Mouse (Mus musculus) layer of hippocampus, postnatal 10 days (tissue): ENCODE measurements around the gene Retreg1. TPM values are rescaled to one million over a fixed set of nuclear protein-coding genes. Genes with fewer than 3 reads are reported as not detected.

Source experiments
- DNase-seq, 2 experiments: peaks; one replicate each; pipeline ENCODE4 v3.0.0; 2021; ENCODE audit warnings: low spot score in 2 of 2
- total RNA-seq, 2 experiments: library from RNA; stranded (reverse); gene quantifications; 2 replicates each; pipeline ENCODE4 v1.2.3; 2021

The Retreg1 gene
- total RNA-seq, 2 experiments from 2014 or later = 35.3 to 36.7 TPM

- DNase-seq = no peak
These were observed 36.2 kb downstream of the Retreg1 start for GRCm38 (mm10) chr15:25879229-25879628.

- no peak for DNase-seq
These were observed 37.2 kb downstream of the Retreg1 start for GRCm38 (mm10) chr15:25880192-25880591.

- DNase-seq = no peak
These were observed 39.0 kb downstream of the Retreg1 start for GRCm38 (mm10) chr15:25882002-25882401.

- no peak for DNase-seq
These were observed 41.5 kb downstream of the Retreg1 start for GRCm38 (mm10) chr15:25884416-25884958.

- DNase-seq = peak; percentile 71 to 76
These were observed 43.6 kb downstream of the Retreg1 start for GRCm38 (mm10) chr15:25886581-25887011.

GRCm38 (mm10) chr15:25889927-25890326 lies 46.9 kb downstream of the Retreg1 start:
- DNase-seq = no peak

- DNase-seq = no peak
These were observed 48.6 kb downstream of the Retreg1 start for GRCm38 (mm10) chr15:25891556-25891955.

GRCm38 (mm10) chr15:25893327-25893726 lies 50.3 kb downstream of the Retreg1 start:
- peak in 1 of 2 experiments; percentile 37 for DNase-seq

- DNase-seq = no peak
These were observed 53.8 kb downstream of the Retreg1 start for GRCm38 (mm10) chr15:25896783-25897182.

- no peak for DNase-seq
These were observed 54.6 kb downstream of the Retreg1 start for GRCm38 (mm10) chr15:25897617-25898016.

GRCm38 (mm10) chr15:25899021-25899420 lies 56.0 kb downstream of the Retreg1 start:
- DNase-seq = no peak

GRCm38 (mm10) chr15:25900540-25900939 lies 57.6 kb downstream of the Retreg1 start:
- DNase-seq = peak; percentile 71 to 73

- no peak for DNase-seq
These were observed 60.1 kb downstream of the Retreg1 start for GRCm38 (mm10) chr15:25902931-25903615.

- no peak for DNase-seq
These were observed 61.5 kb downstream of the Retreg1 start for GRCm38 (mm10) chr15:25904435-25905021.

- no peak for DNase-seq
These were observed 67.0 kb downstream of the Retreg1 start for GRCm38 (mm10) chr15:25909783-25910494.

GRCm38 (mm10) chr15:25910495-25910865 lies 67.5 kb downstream of the Retreg1 start:
- DNase-seq = no peak

- no peak for DNase-seq
These were observed 67.9 kb downstream of the Retreg1 start for GRCm38 (mm10) chr15:25910924-25911323.

- no peak for DNase-seq
These were observed 69.9 kb downstream of the Retreg1 start for GRCm38 (mm10) chr15:25912911-25913310.

GRCm38 (mm10) chr15:25913659-25914058 lies 70.7 kb downstream of the Retreg1 start:
- no peak for DNase-seq

GRCm38 (mm10) chr15:25914160-25914559 lies 71.2 kb downstream of the Retreg1 start:
- DNase-seq = no peak

- no peak for DNase-seq
These were observed 72.0 kb downstream of the Retreg1 start for GRCm38 (mm10) chr15:25915013-25915412.
